Mouse (Mus musculus) regulatory T cell (primary cell): ENCODE results near the gene Cela2a.

Experiments
- in situ Hi-C: fragments of 300-600 bp; cut with MboI, MseI; formaldehyde crosslinking; loops from one replicate; pipeline ENCODE4 v1.15.1; 2025; ENCODE audit warnings: high pct_unique_total_duplicates

Cela2a gene

GRCm38 (mm10) chr4:141858501-141858900 is 32.5 kb upstream of the Cela2a start:
- in situ Hi-C loops, result no loop called here

GRCm38 (mm10) chr4:141857422-141857930 is 31.5 kb upstream of the Cela2a start:
- in situ Hi-C loops, result no loop called here

GRCm38 (mm10) chr4:141853437-141853836 is 27.5 kb upstream of the Cela2a start:
- in situ Hi-C loops, result no loop called here

GRCm38 (mm10) chr4:141845999-141846398 is 20.0 kb upstream of the Cela2a start, which contains the start of gene Ctrc:
Ctrc (minus strand) TSS chr4:141846359.
- in situ Hi-C loops, result no loop called here

DNA sequence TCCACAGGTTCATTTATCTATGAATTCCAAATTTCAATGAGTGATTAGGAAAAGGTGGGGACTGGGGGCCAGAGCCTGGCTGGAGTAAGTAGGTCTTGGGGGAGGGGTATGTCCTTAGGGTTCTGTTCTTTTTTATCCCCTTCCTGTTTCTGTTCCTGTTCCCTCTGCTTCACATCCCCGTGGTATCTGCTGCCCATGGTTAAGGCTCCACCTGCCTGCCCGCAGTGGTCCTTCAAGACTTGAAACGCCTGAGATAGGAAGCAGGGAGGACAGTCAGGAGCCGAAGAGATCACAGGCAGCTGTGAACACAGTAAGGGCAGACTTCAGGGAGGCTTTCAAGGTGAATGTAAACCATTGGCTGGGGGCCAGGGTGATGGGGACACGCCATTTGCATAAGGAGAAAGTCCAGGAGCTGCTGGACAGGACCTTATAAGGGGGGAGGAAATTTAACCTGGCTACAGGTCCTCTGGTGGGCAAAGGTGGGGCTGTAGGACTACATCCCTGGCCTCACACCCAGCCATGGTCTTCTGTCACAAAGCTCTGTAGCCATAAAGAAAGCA is 8.7 kb upstream of the Cela2a start:
- in situ Hi-C loops, result loop anchor here (10.0 kb wide), 1 partner anchor 1960 kb away; no protein-coding TSS in a partner anchor

- in situ Hi-C loops, result loop anchor here (10.0 kb wide), 1 partner anchor 1959 kb away; no protein-coding TSS in a partner anchor
Observed at GRCm38 (mm10) chr4:141833911-141834310, 8.0 kb upstream of the Cela2a start.

GRCm38 (mm10) chr4:141831361-141831760 is 5.4 kb upstream of the Cela2a start:
- in situ Hi-C loops, result loop anchor here (10.0 kb wide), 1 partner anchor 1957 kb away; no protein-coding TSS in a partner anchor

- in situ Hi-C loops, result loop anchor here (10.0 kb wide), 1 partner anchor 1956 kb away; no protein-coding TSS in a partner anchor
Observed at GRCm38 (mm10) chr4:141830381-141830780, 4.4 kb upstream of the Cela2a start.

DNA sequence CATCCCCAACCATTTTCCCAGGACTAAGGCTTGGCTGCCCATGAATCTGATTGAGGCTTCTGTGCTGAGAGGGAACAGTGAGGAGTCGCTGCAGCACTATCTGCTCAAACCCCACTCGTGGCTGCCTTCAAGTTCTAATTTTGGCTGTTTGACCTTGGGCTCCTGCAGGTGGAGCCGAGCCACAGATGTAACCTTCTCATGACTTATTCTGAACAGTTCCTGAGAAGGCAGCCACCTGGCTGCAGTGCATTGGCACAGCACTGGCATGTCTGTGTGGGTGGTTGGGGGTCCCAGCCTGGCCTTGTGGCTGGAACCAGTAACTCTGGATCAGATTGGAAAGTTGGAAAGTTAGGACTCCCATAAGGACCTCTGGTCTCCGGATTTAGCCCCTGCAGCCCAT is 2.2 kb upstream of the Cela2a start:
- in situ Hi-C loops, result no loop called here

DNA sequence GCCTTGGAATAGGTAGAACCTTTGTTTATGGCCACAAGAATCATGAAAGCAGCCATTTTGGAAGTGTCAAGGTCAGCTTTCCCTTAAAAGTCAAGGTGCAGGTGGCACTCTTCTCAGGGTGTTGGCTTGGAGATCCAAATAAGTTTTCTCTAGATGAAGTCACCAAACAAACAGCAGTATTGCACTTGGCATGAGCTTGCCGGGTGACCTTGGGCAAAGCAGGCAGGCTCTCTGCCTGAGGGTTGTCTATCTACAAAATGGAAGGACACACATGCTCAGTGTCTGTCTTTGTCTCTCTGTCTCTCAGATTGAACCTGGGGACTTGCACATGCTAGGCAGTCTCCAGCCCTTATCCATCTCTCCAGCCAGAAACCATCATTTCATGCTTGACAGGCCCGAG is 1.4 kb upstream of the Cela2a start:
- in situ Hi-C loops, result no loop called here

DNA sequence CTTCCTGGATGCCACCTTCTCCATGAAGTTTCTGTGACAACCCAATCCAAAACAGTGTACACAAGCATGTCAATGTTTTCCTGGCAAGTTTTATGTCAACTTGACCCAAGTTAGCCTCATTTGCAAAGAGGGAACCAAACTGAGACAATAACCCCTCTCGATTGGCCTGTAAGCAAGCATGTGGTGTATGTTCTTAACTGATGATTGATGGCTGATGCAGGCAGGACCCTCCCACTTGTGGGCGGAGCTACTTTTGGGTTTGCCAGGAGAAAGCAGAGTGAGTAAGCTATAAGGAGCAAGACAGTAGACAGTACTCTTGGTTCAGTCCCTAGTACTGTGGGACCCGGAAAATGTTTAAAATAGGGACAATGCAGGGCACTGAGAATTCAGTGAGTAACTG is 3.0 kb downstream of the Cela2a start:
- in situ Hi-C loops, result no loop called here

DNA sequence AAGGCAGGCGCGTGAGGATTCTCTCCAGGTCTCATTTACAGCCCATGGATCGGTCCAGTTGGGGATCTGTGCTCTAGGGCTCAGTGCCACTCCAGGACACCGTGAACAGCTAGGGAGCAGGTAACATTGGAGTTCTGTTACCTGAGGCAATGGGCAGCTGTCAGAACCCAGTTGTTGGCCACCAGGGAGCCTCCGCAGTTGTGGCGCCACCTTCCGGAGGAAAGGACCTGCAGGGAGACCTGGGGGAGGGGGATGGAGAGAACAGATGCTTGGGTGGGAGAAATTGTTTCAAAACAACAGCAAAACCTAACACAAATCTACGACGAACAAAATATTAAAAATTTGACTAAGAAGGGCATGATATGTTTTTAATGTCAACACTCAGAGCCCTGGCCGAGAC is 3.9 kb downstream of the Cela2a start:
- in situ Hi-C loops, result no loop called here

DNA sequence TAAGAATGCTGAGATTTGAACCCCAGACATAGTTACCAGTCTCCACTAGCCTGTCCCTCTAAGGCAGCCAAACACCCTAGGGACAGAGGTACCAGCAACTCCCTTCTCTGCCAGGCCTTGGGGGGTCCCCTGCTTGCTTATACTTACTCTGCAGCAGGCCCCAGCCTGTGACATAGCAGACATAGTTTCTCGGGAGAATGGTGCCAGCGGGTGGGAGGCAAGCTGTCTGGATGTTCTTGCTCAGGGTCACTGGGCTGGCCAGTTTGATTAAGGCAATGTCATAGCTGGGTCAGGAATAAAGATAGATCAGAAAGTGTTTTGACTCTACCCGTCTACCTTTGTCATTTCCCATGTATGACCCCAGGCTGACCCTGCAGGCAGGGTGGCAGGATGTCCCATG is 4.8 kb downstream of the Cela2a start:
- in situ Hi-C loops, result no loop called here

DNA sequence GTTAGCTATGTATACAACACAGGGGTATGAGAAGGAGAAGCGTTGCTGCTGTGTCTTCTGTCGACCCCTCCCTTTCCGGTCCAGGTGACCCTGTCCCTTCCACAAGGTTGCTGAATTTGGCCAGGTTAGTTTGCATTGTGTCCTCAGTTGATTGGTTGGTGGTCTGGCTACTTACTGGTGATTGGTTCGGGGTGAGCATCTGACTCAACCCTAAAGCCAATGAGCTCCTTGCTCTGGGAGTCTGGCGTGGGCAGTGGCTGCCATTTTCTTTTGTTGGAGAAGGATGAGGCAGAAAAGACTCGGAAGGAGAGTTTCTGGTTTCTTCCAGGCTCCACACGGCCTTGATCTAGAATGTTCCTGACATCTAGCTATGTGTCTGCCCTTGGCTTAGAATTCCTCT is 6.6 kb downstream of the Cela2a start:
- in situ Hi-C loops, result no loop called here

DNA sequence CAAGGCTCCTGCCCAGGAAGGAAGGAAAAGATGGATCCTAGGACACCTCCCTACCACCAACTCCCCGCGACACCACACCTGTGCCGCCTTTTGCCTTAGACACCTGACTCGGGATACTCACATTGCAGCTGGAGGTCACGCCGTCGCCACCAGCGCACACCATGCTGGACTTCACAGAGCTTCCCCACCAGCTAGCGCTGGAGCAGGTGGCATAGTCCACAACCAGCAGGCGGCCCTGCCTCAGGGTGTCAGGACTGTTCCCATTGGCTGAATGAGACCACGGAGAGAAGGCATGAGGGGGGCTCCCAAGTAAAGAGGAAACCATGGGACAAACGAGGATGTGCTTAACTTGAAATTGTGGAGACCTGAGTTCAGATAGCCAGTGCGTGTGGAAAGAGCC is 7.1 kb downstream of the Cela2a start:
- in situ Hi-C loops, result no loop called here

GRCm38 (mm10) chr4:141817706-141818105 is 8.3 kb downstream of the Cela2a start:
- in situ Hi-C loops, result no loop called here

DNA sequence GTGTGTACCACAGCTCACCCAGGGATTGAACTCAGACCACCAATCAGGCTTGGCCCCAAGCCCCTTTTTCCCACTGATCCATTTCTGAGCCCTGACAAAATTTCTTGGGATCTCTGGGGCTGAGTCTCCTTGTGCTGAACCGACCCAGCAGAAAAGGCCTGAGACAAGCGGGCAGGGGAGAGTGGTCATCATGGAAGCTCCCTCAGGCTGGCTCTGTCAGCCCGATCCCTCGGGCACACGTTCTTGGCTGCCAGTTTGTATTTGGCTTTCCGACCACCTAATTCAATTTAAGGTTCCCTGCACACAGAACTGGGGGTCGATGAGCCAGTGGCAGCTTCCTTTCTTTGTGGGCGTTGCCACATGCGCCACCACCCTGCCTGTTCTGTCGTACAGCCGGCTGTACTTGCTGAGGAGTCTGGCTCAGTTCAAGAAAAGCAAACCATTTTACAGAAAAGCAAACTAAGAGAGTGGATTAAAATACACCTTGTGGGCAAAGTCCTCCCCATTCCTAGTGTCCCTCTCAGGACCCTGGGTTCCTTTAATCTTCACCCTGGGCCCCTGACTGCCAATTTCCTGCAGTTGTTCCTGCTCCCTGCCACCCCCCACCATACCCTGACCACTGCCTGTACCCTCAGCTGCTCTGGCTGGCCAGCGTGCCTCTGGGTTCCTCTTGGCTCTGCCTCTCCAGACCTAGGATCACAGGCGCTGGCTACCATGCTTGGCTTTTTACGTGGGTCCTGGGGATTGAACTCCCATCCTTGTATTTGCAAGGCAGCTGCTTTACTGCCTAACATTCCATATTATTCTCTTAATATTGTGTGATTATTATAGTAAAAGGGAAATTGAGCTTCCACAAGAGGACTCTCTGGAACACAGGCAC is 8.9 kb downstream of the Cela2a start:
- in situ Hi-C loops, result no loop called here

DNA sequence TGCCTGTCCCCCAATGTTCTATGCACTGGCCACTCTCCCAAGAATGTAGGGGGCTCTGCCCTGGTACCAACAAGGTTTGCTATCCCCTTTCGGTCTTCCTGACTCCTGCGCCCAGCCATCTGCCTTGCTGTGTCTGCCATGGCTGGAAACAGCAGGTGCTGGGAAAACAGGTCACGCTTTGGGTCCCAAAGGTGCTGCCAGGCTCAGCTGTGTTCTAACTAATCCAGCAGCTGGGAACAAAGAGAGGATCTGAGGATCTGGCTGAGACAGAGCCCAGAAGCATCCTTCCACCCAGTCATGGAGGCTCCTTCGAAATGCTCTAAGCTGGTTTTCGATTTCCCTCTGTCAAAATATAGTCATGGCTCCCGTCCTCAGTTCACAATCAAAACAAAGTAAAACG is 9.7 kb downstream of the Cela2a start:
- in situ Hi-C loops, result no loop called here

DNA sequence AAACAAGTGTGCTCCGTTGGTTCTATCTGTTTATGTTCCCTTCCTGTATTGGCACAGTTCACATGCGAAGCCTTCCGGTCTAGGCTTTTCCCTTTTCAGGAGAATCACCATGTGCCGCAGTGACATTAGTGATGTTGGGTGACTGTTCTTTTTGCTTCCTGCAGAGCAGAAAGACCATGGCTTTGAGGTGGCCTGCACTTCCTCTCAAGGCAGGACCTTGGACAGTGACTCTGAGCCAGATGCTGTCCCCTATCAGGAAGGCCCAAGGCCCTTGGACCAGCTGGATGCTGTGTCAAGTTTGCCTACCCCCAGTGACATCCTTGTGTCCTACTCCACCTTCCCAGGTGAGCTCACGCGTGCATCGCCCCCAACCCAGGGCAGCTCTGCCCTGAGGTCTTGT is 14.6 kb downstream of the Cela2a start:
- in situ Hi-C loops, result no loop called here

DNA sequence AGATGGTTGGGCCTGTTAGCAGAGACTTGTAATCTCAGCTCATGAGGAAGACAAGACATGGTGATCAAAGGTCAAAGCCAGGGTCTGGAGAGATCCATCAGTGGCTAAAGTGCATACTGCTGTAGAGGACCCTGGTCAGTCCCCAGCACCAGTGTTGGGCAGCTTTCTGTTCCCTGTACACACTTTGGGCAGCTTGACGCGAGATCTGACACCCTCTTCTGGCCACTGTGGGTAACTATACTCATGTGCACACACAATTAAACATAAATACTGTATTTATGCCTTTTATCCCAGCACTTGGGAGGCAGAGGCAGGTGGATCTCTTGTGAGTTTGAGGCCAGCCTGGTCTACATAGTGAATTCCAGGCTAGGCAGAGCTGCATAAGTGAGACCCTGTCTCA is 15.0 kb downstream of the Cela2a start:
- in situ Hi-C loops, result no loop called here

GRCm38 (mm10) chr4:141809850-141810464 is 16.0 kb downstream of the Cela2a start:
- in situ Hi-C loops, result no loop called here

DNA sequence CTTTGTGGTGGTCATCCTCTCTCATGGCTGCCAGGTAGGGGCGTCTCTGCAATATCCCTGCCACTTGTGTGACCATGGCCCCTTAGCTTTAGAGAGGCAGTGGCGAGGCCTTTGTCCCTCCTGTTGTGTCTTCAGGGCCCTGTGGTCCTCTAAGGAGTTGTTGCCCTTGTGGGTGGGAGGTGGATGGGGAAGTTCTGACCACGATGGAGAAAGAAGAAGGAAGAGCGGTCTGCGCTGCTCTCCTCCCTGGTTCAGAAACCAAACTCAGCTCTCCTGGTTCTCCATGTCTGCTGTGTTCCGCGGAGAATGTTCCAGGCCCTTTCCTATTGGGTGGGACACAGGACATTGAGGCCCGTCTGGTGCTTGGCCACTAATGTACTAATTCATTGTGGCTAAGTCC is 20.1 kb downstream of the Cela2a start:
- in situ Hi-C loops, result no loop called here
